Mouse (Mus musculus) cerebellum, adult 9-10 months (tissue): ENCODE results near the gene Atp5l.

Experiments used
- DNase-seq: peaks from one replicate; pipeline ENCODE4 v3.0.0; 2022

Atp5l gene

DNA sequence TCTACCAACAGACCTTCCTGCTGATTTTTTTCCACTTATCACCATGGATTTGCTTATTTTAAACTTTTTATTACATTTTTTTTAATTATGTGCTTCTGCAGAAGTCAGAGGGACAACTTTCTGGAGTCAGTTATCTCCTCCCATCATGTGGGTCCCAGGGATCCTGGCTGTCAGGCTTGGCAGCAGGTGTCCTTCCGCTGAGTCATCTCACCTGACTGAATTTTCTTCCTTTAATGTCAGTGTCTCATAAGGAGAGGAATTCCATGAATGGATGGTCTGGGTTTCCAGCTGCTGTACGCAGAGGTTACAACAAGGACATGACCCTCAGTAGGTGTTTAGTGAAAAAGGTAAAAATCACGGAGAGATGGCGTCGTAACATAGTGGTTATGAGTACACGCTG is 29.3 kb downstream of the Atp5l start:
- no peak for DNase-seq

- DNase-seq: no peak
Measured at GRCm38 (mm10) chr9:44890122-44890521, 30.4 kb downstream of the Atp5l start.

DNA sequence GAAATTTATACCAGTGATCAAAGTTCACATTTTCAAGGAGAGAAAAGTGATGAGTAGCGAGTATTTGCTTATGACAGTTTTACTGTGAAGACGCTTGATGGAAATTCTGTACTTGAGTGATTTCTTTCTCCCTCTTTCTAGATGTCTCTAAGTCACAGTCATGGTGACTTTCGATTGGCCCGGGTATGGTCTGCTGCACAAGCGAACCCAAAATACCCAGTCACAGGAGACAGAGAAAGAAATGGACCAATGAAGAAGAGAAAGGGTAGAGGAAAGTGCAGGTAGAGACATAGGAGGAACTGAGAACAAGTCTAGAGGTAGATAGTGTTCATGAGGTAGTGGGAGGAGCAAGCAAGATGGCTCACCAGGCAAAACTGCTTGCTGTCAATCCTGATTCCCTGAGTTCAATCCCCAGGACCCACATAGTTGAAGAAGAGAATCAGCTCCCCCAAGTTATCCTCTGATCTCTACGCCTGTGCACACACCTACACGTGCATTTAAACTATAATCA is 32.4 kb downstream of the Atp5l start:
- no peak for DNase-seq

DNA sequence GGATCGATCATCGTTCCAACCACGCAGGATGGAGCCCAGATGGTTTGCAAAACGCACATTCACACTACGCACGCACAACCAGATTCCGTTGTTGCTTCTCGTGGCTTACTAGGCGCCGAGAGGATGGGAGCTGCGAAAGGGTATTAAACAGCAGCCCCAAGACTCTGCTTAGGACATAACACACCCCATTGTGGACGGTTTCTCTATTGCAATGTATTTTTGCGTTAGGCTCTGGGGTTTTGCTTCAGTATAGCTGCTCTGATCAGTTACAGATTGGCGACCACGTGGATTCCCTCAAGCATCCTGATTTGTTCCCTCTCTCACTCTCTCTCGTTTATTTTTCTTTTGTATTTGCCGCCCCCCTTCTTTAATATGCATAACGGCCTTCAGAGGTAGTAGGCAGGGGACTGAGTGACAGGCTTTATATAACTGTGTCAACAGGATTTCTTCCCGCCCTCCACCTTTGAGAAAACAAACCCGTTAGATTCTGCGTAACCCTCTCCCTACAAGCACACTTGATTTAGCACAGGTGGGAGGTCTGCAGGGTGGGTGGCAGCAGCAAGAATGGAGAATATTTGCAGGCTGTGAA is 37.5 kb downstream of the Atp5l start:
- peak; percentile 68 for DNase-seq

DNA sequence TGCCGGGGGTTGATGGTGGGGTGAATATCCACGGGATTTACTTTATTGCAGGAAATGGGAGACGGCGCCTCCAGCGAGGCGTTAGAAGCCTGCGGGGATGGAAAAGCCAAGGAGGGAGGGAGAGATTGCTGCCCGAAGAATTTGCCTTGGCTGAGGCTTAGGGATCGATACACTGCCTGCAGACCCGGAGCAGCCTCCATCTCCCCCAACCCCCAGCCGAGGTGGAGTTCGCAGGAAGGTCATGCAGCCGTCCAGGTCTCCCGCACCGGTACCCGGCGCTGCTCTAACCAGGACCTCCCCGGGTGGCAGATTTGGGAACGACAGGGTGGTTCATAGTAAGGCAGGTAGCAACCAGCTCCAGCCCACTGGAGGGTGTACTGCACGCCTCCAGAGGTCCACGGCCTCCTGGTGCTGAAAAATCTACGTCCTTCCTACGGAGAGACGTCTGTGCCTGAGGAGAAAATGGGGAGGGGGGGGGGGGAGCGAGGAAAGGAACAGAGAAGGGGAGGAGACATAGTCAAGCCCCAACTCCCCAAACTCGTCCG is 38.0 kb downstream of the Atp5l start:
- DNase-seq: peak; percentile 74

GRCm38 (mm10) chr9:44881941-44882435 is 38.6 kb downstream of the Atp5l start:
- DNase-seq: peak; percentile 81

DNA sequence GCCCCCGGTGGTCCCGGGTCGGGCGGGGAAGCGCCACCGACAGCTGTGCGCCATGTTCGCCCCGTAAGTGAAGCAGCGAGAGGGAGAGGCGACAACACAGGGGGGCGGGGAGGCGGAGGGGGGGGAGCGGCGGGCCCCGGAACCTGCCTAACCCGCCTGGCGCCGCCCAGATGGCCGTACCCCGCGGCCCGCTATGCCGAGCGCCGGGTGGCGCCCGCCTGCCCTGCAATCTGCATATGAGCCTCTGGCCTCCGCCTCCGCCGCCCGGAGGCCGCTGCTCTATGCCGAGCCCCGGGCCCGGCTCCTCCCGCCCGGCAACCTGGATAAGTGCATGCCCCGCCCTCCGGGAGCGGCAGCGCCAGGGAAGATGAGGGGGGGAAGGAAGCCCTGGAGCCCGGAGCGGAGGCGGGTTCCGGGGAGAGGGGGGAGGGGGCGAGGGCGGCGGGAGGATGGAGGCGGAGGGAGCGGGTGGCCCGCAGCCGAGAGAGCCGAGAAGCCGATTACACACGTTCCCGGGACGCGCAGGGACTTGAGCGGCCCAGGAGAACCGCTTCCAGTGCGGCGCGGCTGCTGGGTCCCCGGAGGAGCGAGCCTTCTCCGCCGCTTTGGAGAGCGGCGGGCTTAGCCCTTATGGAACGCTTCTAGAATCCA is 39.2 kb downstream of the Atp5l start, which contains the start of gene Kmt2a:
Gene Kmt2a, minus strand, starts transcription at position 76 of the 651 bp plus-strand sequence.
- DNase-seq: peak; percentile 98

GRCm38 (mm10) chr9:44880309-44881081 is 40.0 kb downstream of the Atp5l start:
- peak; percentile 76 for DNase-seq

DNA sequence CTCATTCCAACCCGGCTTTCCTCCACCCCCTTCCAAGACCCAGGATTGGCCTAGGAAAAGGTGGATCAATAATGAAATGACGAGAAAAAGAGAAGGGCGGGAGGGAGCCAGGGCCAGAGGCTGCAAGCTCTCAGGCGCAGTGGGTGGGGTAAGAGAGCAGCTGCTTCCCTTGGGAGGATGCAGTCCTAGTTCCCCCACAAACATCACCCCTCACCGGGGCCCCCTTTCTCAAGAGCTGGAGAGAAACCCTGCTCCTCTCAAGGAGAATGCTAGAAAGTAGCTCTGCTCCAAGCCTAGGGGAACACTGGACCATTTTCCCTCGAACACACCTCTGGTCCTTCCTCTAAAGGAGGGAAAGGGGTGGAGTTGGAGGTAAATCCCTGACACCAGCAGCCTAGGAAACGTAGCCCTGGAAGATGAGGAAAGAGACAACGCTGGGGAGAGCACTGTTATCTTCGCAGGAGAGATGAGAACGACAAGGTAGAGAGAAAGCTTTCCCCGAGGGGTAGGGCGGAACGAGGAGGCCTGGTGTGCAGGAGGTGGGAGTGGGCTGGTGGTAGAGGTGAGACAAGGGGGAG is 40.8 kb downstream of the Atp5l start:
- DNase-seq: peak; percentile 49

- no peak for DNase-seq
Measured at GRCm38 (mm10) chr9:44878776-44879500, 41.6 kb downstream of the Atp5l start.

DNA sequence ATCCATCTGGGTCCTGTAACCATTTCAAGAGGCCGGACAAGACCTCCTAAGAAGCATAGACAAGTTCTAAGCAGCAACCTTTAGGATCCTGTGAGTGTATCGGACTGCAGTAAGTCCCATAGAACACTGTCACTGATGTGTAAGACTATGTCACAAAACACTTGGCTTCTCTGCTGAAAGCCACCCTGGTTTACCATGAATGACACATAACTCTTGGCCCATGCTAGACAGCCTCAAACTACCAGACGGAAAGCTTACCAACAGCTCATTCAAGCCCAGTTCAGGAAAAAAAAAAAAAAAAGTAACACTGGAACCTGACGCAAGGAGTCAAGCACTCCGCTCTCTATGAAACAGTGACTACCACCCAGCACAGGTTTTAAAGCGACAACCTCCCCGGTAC is 42.9 kb downstream of the Atp5l start:
- no peak for DNase-seq

- no peak for DNase-seq
Measured at GRCm38 (mm10) chr9:44875476-44875875, 45.1 kb downstream of the Atp5l start.

DNA sequence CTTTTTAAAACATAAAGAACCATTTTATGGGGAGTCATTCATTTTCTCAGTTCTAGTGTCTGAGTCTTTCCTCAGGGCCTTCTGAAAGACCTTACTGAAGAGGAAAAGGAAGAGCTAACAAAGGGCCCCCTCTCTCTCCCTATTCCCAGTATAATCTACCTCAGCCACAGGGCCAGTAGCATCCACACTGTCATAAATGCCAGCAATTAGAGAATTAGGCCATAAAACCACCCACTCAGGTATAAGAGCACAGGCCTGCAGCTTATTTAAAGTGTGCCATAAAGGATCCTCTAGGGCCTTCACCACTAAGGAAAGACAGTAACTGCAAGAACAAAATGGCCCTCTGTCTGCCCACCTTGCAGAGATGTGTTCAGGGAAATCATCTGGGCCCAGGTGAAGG is 46.3 kb downstream of the Atp5l start:
- no peak for DNase-seq

GRCm38 (mm10) chr9:44873665-44874064 is 46.9 kb downstream of the Atp5l start:
- DNase-seq: no peak

DNA sequence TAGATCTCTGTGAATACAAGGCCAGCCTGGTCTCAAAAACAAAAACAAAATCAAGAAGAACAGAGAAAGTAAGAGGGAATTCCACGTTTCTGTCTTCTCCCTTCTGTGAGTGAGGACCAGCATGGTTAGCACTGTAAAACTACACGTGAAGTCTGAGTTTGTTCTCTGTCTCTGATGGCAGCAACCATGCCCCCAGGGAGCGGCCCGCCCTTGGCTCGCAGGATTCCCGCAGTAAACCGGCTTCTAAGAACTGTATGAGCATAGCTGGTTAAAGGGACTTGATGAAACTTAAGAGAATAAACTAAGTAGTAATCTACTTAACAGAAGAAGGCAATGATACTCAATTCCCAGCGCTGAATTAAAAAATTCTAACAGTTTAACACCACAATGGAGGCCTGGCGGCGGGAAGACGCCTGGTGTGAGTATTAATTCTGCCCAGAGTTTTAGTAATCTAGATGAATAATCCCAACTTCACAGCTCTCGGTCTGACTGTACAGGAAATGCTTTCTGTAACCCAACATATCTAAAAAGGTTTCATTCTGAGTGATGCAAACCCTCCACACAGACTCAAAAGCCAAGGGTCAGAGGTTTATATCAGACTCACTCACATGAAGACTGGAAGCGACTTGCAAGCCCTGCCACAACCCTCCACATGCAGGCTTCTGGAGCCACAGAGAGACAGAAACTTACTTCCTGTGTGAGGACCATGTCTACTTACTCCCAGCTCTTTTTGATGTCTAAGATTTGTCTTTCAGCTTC is 52.0 kb downstream of the Atp5l start:
- no peak for DNase-seq

DNA sequence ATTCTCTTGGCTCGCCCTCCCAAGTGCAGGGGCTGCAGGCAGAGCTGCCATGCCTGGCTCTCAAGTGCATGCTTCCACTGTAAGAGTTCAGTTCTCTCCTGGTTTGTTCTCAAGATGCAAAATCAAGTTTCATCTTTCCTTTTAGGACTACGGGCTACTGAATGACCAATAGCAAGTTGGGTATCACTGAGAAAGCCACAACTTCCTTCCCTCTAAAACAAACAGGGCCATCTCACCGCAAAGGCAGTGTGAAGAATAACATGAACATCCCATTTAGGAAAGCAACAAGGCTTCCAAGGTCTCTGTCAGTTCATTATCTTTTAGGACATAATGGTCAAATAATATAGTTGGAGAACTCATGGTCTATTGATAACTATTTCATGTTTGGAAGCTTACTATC is 52.9 kb downstream of the Atp5l start:
- DNase-seq: no peak

DNA sequence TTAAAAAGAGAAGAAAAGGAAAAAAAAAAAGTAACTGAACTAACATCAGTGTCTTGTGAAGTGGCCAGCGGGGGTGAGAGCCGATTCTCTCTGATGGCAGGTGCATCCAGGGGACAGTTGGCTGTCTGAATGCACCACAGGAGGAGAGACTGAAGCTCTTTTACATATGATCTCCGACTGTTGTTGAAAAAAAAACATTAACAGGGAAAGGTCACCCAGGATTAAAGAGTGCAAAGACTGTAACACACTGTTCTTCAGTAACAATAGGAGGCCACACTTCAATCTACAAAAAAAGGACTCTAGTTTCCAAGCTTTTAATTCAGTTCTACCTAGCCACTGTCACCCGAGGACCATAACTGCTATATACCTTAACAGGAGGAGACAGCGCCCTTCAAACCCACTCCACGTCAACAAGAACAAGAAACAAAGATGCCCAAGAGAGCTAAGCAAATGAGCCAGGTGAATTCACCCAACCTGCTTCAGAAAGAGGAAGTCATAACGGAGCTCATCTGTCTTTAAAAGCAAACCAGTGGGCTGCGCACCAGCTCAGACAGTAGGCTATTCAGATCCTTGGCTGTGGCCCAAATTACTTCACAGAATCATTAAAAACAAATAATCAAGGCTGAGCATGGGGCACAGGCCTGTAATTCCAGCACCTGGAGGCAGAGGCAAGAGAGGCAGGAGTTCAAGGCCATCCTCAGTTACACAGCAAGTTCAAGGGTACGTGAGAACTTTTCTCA is 53.9 kb downstream of the Atp5l start:
- peak; percentile 49 for DNase-seq
